Mouse (Mus musculus) kidney, adult 8-10 months (tissue): ENCODE results near the gene Daam1.

Experiments used
- DNase-seq, 2 experiments: peaks; one replicate each; pipeline ENCODE4 v3.0.0; 2022

Gene Daam1

DNA sequence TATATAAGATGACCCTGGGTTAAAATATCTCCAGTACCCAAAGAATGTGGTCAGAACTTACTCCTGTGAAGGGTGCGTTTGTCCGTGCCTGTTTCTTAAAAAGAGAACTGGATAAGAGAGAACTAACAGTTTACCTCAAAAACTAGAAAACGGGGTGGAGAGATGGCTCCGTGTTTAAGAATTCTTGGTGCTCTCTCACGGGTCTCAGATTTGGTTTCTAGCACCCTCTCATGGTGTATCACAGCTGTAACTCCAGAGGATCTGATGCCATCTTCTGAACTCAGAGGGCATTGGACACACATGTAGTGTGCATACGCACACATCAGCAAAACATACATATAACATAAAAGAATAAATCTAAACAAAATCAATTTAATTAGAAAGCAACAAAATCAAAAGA, 181.2 kb downstream of the Daam1 start:
- DNase-seq, result no peak

GRCm38 (mm10) chr12:72013711-72014354, 183.0 kb downstream of the Daam1 start:
- DNase-seq, result no peak

DNA sequence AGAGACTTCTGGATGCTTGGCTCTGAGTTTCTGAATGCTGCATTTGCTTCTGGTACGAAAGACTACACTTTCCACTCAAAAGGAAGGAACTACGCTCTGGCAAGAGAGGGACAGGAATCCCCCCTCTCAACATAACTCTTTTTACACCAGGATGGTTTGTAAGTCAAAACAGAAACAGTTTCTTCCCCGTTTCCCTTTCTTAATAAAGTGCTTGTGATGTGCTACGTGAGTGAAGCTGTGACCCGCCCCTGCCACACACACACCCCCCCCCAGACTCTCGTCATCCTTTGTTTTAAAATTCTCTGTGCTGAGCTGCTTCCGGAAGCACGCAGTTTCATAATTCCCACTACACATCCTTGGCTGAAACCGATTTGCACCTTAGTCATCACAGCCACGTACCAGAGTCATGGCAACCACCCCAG, 183.5 kb downstream of the Daam1 start:
- DNase-seq, result no peak

- no peak for DNase-seq
Measured at GRCm38 (mm10) chr12:72015296-72015695, 184.4 kb downstream of the Daam1 start.

DNA sequence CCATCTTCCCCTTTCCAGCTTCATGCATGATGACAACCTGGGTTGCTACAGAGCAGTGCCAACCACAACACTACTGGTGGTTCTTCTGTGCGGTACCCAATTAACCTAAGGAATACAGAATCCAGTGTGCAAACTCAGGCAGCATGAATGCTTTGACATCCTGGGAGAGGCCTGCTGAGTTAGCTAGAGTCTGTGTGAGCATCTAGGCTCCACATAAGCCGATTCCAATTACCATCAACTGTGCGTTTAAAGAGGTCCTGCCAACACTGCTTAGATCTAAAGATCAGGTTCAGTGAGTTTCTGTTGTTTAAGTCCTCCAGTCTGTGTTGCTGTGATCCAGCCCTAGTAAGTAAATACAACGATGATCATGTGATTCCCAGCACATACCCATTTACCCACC, 189.4 kb downstream of the Daam1 start:
- no peak for DNase-seq

DNA sequence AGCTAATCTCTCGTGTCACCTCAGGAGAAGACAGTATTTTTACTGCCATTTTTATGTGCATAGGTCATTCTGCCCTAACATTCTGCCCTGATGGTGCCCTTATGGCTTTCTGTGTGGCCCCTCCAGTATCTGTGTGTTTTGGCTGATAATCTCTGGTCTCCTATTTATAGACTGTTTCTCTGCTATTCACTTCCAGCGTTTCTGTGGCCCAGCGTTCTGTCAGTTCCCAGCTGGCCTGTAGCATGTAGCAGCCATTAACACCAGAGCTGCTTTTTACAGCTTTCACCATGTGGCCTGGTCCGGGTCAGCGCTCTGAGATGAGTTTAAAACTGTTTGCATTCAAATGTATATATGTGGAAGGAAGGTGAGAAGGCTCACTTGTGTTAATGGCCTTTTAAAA, 190.7 kb downstream of the Daam1 start:
- DNase-seq, result peak; percentile 7 to 24

GRCm38 (mm10) chr12:72022790-72023189, 191.9 kb downstream of the Daam1 start:
- DNase-seq, result no peak

DNA sequence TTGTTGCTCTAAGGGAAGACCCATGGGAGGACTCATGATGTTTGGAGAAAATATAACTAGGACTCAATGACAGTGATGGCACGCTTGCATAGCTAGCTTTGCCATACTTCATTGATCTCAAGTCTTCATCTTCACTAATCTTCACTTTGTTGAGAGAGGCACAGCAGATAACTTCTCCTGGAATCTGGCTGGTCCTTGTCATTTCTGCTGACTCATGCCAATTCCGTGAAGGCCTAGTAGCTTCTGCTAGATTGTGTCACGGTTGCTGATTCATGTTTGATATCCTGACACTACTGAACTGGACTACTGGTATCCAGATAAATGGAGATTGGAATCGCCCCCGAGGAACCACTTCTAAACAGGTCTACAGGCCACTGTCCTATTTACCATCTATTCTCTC, 192.7 kb downstream of the Daam1 start:
- DNase-seq, result no peak

DNA sequence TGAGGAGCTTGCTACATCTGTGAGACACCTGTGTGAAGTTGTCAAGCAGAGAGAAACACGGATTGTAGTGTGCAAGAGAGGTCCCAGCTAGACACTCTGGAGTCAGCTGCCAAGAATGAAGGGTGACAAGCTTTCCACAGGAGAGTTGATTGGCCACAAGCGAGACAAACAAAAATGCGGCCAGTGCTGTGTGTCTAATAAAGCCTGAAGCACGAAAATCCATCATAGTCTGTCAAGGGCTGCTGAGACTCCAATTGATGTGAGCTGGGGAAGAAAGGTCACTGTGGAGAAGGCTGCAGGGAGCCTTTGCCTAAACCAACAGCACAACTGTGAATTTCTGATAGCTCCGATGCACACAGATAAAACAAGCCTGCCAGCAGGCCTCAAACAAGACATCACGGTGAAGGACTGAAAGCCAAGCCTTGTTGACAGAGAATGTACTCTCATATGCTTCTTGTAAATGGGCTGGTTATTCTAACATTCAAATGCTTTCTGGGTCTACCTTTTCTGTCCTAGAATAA, 194.5 kb downstream of the Daam1 start:
- DNase-seq, result no peak

- no peak for DNase-seq
Measured at GRCm38 (mm10) chr12:72031171-72031570, 200.3 kb downstream of the Daam1 start.

DNA sequence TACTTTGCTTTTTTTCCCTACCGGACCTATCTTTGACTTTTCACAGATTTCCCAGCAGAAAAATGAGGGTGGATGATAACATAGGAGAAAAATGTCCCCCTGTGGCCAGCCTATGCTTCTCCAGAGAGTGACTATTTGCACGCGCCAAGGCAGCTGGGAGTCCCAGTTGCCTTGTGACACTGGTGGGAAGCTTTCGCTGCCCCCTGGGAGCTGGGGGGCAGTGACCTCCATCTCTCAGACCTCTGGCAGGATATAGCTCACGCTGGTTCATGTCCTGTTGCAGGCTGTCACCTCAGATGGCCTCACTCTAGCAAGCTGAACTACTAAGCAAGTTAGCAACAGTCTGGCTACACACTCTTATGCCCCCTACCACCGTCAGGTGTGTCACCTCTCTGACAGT, 200.9 kb downstream of the Daam1 start:
- peak; percentile 37 to 58 for DNase-seq

- DNase-seq, result no peak
Measured at GRCm38 (mm10) chr12:72036097-72036661, 205.3 kb downstream of the Daam1 start.

GRCm38 (mm10) chr12:72037049-72037448, 206.2 kb downstream of the Daam1 start:
- no peak for DNase-seq

GRCm38 (mm10) chr12:72038866-72039265, 208.0 kb downstream of the Daam1 start:
- no peak for DNase-seq

DNA sequence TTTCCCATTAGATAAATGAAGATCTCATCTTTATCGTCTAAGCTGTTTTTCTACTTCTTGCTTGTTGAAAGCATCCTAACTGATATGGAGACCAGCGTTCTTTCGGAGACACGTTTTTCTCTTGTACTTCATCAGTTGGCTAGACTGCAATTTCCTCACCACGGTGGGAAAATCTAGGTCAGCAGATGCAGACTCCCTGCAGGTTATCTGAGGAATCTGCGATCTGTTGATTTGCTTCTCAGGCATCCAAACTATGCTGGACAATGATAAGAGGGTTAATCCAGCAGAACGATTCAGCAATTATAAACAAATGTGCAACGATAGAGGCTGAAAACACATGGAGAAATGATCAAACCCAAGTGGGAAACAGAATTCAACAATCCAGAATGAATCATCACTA, 208.6 kb downstream of the Daam1 start:
- DNase-seq, result no peak

- no peak for DNase-seq
Measured at GRCm38 (mm10) chr12:72041238-72041637, 210.4 kb downstream of the Daam1 start.
